Mouse (Mus musculus) R1 (cell line): ENCODE measurements around the gene Inhbc.
A peak's percentile ranks its signal among the peaks of the same experiment; 100 is the strongest.

Source experiments
- DNase-seq: peaks from one replicate; pipeline ENCODE4 v3.0.0-alpha.2; 2018; ENCODE audit warnings: low read depth, low spot score

Inhbc gene

DNA sequence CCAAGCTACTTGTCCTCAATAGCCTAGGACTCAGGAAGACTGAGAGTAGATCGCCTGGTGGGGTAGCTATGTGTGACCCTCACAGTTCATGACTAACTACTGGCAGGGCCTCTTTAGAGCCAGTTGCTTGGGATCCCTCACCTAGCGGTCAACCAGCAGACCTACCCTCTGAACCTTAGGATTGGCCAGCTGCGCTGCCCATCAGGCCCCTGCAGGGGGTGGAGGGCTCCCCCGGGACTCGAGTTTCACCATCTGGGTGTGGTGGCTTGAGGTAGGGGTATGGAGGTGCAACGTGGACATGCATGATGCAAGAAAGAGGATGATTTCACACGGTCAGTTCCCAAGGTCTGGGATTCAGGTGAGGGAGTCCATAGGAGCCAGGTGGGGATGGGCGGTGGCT lies 18.5 kb downstream of the Inhbc start:
- DNase-seq, result no peak

DNA sequence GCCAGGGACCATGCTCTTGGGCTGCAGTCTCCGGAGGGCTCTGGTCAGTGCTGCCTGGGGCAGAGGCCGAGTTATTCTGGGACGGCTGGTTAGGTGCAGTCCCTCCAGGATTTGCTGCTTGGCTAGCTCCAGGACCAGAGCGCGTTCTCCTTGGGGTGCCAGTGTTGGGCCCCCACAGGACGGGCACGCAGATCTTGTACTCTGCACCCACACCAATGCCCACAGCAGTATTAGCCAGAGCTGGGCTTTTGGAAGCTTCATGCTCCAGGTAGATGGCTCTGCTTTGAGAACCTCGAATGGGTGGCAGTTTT lies 19.0 kb downstream of the Inhbc start:
- no peak for DNase-seq

DNA sequence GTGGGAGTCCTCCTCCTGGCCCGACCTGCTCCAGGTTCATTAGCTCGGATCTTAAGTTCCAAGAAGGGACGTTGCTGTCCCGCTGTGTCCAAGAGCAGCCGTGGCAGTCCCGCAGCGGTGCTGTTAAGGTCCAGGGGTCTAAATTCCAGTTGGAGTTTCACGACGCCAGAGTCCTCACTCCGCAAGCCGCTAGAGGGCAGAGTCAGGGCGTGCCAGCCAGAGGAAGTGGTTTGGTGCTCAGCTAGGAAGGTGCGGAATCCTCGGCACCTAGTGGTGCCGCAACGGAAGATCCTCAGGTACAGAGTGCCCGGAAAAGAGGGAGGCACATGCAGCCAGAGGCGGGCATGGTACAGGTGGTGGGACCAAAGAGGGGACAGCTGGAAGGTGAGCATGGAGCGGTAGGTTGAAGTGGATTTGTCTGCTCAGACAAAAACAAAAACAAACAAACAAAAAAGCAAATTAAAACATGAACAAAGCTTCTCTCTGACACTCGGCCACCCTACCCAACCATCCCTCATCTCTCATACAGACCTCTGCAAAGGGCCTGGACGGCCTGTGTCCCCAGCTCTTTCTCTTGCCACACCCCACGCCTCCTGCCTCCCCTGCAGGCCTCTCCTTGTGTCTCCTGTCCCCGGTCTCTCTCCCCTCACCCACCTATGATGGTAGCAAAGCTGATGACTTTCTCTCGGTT lies 19.5 kb downstream of the Inhbc start:
- DNase-seq, result peak; percentile 88

DNA sequence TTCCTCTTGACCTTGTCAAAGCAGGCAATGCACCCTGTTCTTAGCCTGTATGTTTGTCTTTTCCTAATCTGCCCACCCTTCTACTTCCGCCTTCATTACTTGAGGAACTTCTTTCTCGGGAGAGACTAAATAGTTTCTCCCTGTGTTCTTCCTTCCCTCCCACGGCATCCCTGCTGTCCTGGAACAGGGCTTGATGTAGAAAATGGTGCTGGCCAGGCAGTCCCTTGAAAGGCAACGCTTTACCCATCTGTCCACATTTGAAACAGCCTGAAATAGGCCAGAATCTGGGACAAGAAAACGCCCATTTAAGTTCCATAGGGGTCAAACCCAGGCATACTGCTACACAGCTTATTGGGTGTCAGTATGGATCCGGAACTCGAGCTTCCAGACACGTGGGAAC lies 20.4 kb downstream of the Inhbc start:
- no peak for DNase-seq

DNA sequence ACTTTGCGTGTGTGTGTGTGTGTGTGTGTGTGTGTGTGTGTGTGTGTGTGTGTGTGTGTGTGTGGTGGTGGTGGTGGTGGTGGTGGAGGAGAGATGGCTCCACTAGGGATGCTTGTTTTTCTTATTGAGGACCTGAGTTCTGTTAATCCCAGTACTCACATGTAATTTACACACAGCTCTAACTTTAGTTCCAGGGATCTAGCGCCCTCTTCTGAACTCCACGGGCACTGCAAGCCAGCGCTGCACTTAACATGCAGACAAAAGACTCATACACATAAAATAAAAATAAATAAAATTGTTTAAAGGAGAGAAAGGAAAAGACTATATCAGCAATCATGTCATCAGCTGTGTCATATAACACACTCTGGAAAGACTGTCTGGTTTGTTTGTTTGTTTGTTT lies 21.3 kb downstream of the Inhbc start:
- peak; percentile 80 for DNase-seq

DNA sequence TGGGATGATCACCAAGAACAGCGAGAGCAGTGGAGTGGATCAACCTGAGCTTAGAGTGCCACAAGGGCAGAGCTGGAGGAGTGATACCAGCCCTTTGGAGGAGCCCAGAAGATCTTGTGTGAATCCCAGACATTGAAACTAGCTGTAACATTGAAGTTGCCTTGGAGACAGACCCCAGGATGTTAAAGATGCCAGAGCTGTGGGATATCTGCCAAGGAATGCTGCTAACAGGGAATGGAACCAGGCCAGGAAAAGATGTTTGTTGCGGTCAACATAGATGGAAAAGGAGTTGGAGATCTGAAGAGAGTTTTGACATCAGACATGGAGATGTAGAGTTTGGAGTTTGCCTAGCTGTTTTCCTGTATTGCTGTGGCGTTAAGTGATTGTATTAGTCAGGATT lies 24.1 kb downstream of the Inhbc start:
- no peak for DNase-seq

DNA sequence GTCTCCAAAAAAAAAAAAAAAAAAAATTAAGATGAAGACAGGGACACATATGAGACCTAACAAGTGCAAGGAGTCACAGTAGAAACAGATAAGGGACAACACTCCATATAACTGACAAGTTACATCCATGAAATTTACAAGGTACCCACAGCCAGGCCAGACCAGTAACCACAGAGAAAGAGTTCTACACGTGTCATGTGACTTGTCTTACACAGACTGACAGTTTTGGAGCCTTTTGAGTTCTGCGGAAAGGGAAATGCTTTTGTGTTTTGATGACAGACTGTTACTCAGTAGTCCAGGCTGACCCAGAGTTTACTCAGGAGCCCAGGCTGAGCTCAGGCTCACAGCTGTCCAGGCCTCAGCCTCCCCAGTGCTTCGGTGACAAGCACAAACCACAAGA lies 27.2 kb downstream of the Inhbc start:
- no peak for DNase-seq

DNA sequence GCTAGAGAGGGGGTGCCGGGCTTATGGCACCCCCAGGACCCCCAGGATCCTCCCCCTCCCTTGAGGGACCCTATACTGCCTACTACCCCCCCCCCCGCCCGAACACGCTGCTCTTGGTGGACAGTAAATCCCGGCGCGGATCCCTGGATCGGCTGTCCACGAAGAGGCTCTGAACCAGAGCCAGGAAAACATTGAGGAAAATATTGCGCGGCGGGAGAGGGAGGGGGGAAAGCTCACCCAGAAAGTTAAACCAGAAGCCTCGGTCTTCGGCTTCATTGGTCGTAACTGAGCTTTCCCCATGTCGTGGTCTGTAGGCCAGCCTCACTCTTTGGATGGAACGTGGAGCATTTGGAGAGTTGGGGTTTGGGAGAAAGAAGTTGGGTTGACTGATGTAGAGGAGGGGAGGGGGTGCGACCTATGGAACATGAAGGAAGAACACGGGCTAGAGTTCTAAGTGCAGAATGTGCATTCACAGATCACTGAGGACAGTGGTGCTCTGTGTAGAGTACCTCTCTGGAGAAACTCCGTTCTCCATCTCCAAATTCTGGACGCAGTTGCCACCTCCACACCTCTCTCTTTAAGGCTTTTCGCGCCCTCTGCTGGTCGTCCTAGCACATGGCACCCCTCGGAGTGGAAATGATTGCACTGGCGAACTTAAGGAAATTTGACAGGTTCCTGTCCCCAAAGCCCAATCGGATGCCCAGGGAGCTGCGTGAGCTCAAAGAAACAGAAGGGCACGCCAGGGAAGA lies 28.2 kb downstream of the Inhbc start, which contains the start of gene Gli1:
TSS of gene Gli1 (minus strand) at position 84 of the 749 bp plus-strand sequence.
- peak; percentile 94 for DNase-seq

DNA sequence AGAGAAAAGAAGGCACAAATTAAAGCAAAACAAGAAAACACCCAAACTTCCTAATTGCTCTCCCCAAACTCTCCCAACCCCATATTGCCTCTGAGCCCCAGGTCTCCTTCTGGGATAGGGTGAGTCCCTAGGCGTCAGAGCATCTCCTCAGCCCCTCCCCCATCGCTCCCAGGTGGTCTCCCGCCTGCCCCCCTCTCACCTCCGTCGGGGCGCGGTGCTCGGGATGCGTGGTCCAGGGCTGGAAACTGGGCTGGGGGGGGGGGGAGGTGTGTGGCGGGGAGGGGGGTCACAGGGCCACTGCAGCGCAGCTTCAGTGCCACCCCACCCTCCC lies 28.9 kb downstream of the Inhbc start:
- no peak for DNase-seq

DNA sequence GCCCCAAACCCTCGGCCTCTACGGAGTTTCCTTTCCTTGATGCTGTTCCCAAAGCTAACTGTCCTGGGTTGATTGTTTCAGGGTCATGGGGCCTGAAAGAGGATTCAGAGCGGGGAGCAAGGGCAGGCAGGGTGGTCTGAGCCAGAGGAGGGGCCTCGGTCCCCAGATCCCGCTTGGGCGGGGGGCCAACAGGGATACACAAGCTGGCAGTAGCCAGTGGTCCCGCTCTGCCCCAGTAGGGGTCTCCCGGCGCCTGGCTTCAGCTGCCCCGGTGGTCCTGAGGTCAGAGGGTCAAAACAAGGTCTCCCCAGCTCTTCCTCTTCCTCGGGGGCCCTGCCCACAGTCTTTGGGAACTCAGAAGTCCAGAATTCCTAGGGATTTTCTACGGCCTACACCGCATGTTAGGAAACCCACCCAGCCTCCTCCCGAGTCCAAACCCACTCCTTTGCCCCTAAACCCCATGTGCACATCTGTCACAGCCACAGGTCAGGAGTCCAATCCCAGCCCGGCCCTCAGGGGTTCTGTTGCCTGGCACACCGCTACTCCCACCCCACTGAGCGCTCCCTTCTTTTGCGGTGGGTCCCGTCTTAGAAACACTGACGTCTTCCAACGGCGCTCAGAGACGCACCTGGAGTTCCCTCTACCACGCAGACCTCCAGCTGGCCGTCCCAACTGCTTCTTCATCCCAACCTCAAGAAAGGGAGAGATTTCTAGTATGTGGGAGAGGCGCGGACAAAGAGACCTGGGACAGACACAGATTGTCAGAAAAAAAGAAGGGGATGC lies 29.5 kb downstream of the Inhbc start:
- DNase-seq, result no peak

DNA sequence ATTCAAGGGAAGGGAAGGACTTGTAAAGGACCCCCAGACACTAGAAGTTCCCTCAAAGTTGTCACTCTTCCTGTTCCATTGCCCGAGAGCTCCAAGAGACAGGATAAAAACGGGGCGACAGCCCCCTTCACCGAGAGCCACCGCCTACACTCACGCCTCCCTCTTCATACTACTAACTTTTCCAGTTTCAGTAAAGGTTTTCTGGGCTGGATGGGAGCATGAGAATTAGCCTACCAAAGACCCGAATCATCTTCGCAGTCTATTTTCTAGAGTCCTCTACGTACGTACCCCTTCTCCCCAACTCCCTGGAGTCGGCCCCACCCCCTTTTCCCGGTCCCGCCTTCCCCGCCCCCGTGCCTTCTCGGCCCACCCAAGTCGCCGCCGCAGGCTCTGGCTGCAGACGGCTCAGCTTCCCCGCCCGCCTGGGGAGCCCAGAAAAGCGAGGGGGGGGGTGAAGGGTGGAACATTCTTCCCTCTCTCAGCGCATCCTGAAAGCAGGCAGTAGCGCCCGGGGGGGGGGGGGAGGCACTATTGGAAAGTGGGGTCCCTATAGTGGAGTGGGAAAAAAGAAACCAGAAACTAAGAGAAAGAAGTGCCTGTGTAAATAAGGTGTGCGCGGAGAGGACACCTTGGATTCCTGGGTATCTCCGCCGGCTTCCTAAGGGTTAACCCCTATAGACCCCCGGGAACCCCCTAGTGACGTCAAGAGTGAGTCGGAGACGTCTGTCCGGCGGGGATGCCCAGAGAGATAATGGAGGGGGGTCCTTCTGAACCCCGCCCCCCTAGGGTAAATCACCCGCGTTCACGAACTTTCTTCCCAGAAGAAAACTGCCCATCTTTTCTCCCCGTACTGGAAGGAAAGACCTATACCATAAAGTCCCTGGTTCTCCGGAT lies 30.3 kb downstream of the Inhbc start:
- peak; percentile 73 for DNase-seq

DNA sequence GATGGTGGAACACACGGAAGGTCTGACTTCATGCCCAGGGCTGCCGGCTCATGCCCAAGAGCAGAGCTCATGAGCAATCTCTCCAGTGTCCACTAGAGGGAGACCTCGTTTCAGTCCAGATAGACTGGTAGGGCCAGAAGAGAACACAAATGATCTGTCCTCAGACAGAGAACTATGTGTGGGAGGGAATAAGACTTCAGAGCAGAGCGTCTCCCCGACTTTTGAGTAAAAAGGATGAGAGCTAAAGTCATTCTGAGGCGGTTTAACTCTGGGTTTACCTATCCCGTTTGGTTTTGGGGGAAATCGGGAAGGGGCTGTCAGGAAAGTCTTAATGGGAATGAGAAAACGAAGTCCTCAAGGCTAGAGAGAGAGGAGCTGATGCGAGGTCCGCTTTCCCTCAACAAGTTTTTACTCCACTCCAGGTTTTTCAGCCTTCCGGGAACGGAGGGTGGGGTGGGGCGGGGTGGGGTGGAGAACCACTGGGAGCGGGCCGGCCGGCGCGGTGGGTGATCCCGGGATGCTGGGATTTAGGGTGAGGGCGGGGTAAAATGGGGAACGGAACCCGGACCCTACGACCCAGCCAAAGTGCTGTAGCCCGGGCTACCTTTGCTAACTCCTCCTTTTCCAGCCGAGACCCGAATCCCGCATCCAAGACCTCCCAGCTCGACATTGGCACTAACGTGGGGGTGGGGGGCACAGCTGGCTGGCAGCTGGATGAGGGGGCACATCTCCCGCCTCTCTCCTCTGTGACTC lies 31.1 kb downstream of the Inhbc start:
- DNase-seq, result peak; percentile 95

DNA sequence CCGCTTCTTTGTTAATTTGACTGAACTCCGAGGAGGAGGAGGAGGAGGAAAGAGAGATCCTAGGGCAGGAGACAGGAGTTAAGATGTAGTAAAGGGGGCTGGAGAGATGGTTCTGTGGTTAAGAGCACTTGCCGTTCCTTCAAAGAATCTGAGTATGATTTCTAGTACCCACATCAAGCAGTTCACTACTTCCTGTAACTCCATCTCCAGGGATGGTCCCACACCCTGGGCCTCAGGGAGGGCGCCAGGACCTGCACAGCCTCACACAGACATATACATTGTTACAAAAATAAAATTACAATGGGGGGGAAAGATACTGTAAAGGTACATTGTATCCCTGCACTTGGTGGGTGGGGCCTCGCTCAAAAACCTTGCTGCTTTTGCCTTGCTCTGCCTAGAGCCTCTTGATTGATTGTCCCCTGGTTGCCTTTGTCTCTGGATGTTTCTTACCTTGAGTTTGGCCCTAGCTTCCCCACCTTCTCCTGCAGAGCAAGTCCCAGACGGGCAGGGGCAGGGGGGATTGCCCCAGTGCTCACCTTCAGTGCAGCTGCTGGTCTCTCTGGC lies 32.6 kb downstream of the Inhbc start:
- no peak for DNase-seq

DNA sequence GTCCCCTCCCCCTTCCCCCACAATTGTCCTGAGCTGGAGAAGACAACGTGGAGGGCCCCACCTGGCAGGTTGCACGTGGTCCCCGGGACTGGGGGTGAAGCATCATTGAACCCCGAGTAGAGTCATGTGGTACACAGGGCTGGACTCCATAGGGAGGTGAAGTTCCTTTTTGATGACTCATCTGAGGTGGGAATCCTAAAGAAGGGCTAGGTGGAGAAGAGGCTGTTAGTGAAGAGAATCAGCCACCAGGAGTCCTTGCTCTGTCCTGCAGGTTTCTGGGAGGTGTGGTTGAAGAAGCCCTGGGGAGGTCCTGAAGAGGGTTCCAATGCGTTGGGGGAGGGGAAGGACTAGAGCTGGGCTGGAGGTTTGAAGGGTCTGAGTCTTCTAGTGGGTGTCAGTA lies 33.3 kb downstream of the Inhbc start:
- DNase-seq, result peak; percentile 81

DNA sequence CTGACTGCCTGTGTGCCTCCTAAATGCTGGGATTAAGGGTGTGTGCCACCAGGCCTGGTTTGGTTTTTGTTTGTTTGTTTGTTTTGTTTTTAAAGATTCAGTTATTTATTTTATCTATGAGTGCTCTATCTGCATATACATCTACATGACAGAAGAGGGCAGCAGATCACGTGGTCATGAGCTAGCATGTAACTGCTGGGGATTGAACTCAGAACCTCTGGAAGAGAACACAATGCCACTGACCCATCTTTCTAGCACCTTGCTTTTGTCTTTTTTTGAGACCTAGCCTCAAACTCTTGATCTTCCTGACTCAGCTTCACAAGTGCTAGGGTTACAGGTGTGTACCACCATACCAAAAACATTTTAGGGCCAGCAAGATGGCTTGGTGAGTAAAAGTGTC lies 35.0 kb downstream of the Inhbc start:
- no peak for DNase-seq

DNA sequence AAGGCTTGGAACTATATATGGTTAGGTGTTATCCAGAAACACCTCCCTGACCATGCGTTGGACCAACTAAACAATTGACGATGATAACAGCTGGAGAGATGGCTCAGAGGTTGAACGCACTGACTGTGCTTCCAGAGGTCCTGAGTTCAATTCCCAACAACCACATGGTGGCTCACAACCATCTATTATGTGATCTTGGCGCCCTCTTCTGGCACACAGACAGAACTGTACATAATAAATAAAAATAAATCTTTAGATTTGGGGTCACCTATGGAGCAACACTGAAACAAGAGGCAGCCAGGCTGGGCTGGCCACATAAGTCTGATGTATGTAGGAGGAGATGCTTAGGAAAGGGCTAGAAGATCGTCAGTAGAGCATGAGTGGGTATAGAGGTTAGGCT lies 37.1 kb downstream of the Inhbc start:
- DNase-seq, result peak; percentile 79

DNA sequence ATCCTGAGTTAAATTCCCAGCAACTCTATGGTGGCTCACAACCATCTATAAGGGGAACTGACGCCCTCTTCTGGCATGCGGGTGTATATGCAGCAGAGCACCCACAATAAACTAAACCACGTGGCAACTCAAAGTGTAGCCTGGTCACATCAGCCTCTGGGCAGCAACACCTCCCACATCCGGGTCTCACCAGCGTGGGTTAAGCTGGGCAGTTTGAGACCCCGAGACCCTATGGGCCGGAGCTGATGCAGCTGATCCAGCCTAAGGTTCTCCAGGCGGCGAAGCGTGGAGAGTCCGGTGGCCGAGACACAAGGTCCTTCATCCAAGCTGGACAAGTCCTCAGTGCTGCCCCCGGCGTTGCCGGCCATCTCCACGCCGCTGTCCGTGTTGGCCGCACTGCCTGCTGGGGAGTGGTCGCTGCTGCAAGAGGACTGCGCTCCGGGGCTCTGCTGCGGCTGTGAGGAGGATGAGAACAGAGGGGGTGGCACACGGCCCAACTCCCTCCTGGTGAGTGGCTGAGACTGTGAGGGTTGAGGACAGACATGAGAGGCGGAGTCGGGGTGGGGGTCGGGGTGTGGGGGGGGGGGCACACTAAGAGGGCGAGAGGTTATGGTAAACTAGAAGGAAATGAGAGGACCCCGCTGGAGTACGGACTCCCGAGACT lies 37.9 kb downstream of the Inhbc start:
- DNase-seq, result peak; percentile 90

DNA sequence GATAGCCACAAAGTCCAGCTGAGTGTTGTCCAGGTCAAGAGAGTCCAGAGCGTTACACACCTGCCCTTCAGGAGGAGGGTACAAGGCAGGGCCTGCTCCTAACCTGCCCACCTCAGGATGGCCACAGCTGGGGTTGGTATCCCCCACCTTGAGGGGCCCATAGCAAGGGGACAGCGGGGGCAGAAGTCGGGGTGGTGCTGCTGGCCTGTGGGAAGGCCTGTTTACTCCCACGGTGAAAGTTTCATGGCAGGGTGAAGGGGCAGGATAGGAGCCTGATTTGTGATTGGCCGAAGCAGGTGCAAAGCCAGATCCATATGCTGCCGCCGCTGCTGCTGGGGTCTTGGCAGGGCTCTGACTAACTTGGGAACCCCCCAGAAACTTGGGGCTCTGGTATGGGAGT lies 40.0 kb downstream of the Inhbc start:
- no peak for DNase-seq

DNA sequence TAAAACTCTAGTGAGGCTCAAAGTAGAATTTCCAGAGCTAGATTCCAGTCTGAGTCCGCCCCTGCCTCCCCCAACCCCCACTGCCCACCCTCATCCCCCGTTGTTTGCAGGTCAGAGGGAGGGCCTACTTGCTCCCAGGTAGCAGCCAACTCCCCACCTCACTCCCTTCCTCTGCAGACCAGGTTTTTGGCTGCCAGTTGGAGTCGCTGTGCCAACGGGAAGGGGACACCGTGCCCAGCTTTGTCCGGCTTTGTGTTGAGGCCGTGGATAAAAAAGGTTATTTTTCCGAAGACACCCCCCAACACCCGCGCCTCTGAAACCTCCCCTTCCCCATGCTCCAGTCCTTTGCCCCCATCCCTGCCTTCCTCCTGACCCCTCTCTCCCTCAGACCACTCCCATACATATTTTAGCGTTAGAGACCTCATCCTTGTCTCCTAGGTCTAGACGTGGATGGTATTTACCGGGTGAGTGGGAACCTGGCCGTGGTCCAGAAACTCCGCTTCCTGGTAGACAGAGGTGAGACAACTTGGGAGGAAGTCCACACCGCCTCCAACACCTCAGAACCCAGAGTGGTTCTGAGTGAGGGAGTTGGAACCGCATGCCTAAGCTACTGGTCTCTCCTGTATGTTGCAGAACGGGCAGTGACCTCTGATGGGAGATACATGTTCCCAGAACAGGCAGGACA lies 42.6 kb downstream of the Inhbc start:
- DNase-seq, result no peak

DNA sequence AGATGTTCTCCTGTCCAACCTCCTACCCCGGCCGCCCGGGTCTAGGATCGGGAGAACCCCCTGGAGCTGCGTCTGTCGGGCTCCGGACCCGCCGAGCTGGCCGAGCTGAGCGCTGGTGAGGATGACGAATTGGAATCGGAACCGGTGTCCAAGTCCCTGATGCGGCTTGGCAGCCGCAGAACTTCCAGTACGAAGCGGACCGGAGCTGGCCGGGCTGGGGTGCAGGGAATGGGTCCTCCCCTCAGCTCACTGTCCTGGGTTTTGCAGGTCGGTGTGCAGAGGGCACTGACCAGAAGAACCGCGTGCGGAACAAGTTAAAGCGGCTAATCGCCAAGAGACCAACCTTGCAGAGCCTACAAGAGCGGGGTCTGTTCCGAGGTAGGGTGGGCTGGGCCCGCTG lies 43.4 kb downstream of the Inhbc start:
- no peak for DNase-seq
